Mouse (Mus musculus) layer of hippocampus, postnatal 10 days (tissue): ENCODE measurements at regions not wholly inside any gene's neighbourhood (a gene's known extent, or its start where the extent isn't known, plus 50 kb on each side); places are given as distances from the start of the nearest gene placed in this dataset.

Experiments used
- DNase-seq, 2 experiments: peaks; one replicate each; pipeline ENCODE4 v3.0.0; 2021; ENCODE audit warnings: low spot score in 2 of 2

- DNase-seq, result no peak
These were observed 87.8 kb upstream of the Tle4 start for GRCm38 (mm10) chr19:14685628-14686027.

- no peak for DNase-seq
These were observed 86.8 kb upstream of the Tle4 start for GRCm38 (mm10) chr19:14684669-14685068.

- DNase-seq, result peak in 1 of 2 experiments; percentile 22
These were observed 83.5 kb upstream of the Tle4 start for GRCm38 (mm10) chr19:14681306-14681705.

GRCm38 (mm10) chr19:14679776-14680175 lies 81.9 kb upstream of the Tle4 start:
- no peak for DNase-seq

GRCm38 (mm10) chr19:14678584-14678983 lies 80.7 kb upstream of the Tle4 start:
- no peak for DNase-seq

- DNase-seq, result no peak
These were observed 79.1 kb upstream of the Tle4 start for GRCm38 (mm10) chr19:14676929-14677328.

GRCm38 (mm10) chr19:14670821-14671104 lies 72.9 kb upstream of the Tle4 start:
- DNase-seq, result peak in 1 of 2 experiments; percentile 16

GRCm38 (mm10) chr19:14670078-14670820 lies 72.4 kb upstream of the Tle4 start:
- no peak for DNase-seq

- no peak for DNase-seq
These were observed 70.8 kb upstream of the Tle4 start for GRCm38 (mm10) chr19:14668512-14669181.

GRCm38 (mm10) chr19:14664682-14665417 lies 67.0 kb upstream of the Tle4 start:
- DNase-seq, result no peak

GRCm38 (mm10) chr19:14664096-14664586 lies 66.3 kb upstream of the Tle4 start:
- no peak for DNase-seq

- DNase-seq, result no peak
These were observed 65.5 kb upstream of the Tle4 start for GRCm38 (mm10) chr19:14663350-14663749.

- no peak for DNase-seq
These were observed 61.9 kb upstream of the Tle4 start for GRCm38 (mm10) chr19:14659725-14660124.

- no peak for DNase-seq
These were observed 60.6 kb upstream of the Tle4 start for GRCm38 (mm10) chr19:14658479-14658878.

- no peak for DNase-seq
These were observed 58.2 kb upstream of the Tle4 start for GRCm38 (mm10) chr19:14656022-14656388.

- DNase-seq, result no peak
These were observed 57.6 kb upstream of the Tle4 start for GRCm38 (mm10) chr19:14655302-14656021.
